ENCODE assay signal across 7 mouse cellular contexts in the genomic region with DNA sequence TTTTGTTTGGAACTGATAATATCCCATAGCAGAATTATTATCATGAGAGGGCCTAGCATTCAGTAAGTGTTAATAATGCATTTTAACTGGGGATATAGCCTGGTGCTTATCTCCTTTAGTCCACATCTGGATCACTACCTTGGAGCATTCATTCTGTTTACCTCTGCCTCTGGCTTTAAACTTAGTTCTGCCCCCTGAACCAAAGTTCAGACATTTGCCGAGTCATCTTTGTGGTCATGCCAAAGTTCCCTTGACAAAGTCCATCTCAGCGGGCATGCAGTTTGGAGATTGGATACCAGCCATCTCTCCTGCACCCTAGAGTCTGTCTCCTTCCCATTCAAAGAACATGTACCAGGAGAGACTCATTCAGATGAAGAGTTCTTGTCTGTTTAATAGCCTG. TPM values are rescaled to one million over a fixed set of nuclear protein-coding genes. Genes with fewer than 3 reads are reported as not detected.
DNase-seq lines count a peak whose midpoint lies in the region; ATAC-seq lines count a peak whose summit lies in the region.

No protein-coding gene starts in this region.

- no peaks in the 10 kb centered on the region; the same call in 1 of the 2 replicates for H3K4me1 ChIP-seq in embryonic facial prominence, embryonic 12.5 days
- H3K4me1 ChIP-seq in intestine, embryonic 14.5 days (replicated peaks; ENCODE audit: control insufficient read depth, insufficient read depth, low read length) = peaks cover 4% of the 10 kb centered on the region; the same call in 1 of the 2 replicates
- H3K4me1 ChIP-seq in liver, embryonic 15.5 days (replicated peaks) = peaks cover 49% of the 10 kb centered on the region

- H3K36me3 ChIP-seq in embryonic facial prominence, embryonic 12.5 days = no peaks in the 10 kb centered on the region
- H3K36me3 ChIP-seq in intestine, embryonic 14.5 days (ENCODE audit: control insufficient read depth, insufficient read depth, low read length) = no peaks in the 10 kb centered on the region
- no peaks in the 10 kb centered on the region for H3K36me3 ChIP-seq in liver, embryonic 15.5 days (replicated peaks)

- H3K27ac ChIP-seq in embryonic facial prominence, embryonic 12.5 days = no peak overlapping the region
- no peak overlapping the region for H3K27ac ChIP-seq in intestine, embryonic 14.5 days (ENCODE audit: low read depth)
- H3K27ac ChIP-seq in liver, embryonic 15.5 days (replicated peaks) = peak overlapping the region; percentile 90

- intact Hi-C loops in left cerebral cortex, postnatal 10 days (cut with DNase I) = no loop called here

- no peaks in the 10 kb centered on the region for H3K9me3 ChIP-seq in embryonic facial prominence, embryonic 12.5 days
- no peaks in the 10 kb centered on the region for H3K9me3 ChIP-seq in intestine, embryonic 14.5 days (ENCODE audit: control insufficient read depth, low read length)
- H3K9me3 ChIP-seq in liver, embryonic 15.5 days (replicated peaks) = no peaks in the 10 kb centered on the region

- H3K4me2 ChIP-seq in embryonic facial prominence, embryonic 12.5 days (replicated peaks) = peak overlapping the region; percentile 90
- H3K4me2 ChIP-seq in intestine, embryonic 14.5 days (ENCODE audit: low read length) = peak overlapping the region; percentile 59
- H3K4me2 ChIP-seq in liver, embryonic 15.5 days = peak overlapping the region; percentile 90

- H3K27me3 ChIP-seq in embryonic facial prominence, embryonic 12.5 days = no peaks in the 10 kb centered on the region
- no peaks in the 10 kb centered on the region for H3K27me3 ChIP-seq in intestine, embryonic 14.5 days (replicated peaks; ENCODE audit: control insufficient read depth, insufficient read depth, low read length)
- H3K27me3 ChIP-seq in liver, embryonic 15.5 days = no peaks in the 10 kb centered on the region

- DNase-seq in adipocyte (ENCODE audit: low spot score) = peak; percentile 36
- no peak for DNase-seq in intestine, embryonic 14.5 days (ENCODE audit: low spot score)
- no peak for DNase-seq in embryo, embryonic 11 days
- DNase-seq in gastrocnemius, postnatal 25 days = no peak
- no peak for DNase-seq in left cerebral cortex, postnatal 10 days (ENCODE audit: extremely low spot score in 1 of 2, low spot score in 2 of 2)

- no peak for ATAC-seq in embryonic facial prominence, embryonic 12.5 days (ENCODE audit: insufficient number of reproducible peaks, insufficient read depth, low FRiP score, low TSS enrichment)
- ATAC-seq in intestine, embryonic 14.5 days (replicated peaks; ENCODE audit: low FRiP score, low TSS enrichment, low read depth) = no peak
- peak; percentile 23 for ATAC-seq in liver, embryonic 15.5 days (ENCODE audit: insufficient read depth)

- 81% methylated on average over 2 of the region's 2 CpGs for WGBS in embryonic facial prominence, embryonic 12.5 days
- WGBS in intestine, embryonic 14.5 days = 89% methylated on average over 2 of the region's 2 CpGs
- WGBS in liver, embryonic 15.5 days (ENCODE audit: insufficient replicate concordance) = 8% methylated on average over 2 of the region's 2 CpGs

- H3K9ac ChIP-seq in embryonic facial prominence, embryonic 12.5 days = no peak overlapping the region
- H3K9ac ChIP-seq in intestine, embryonic 14.5 days (ENCODE audit: low read length) = no peak overlapping the region; the same call in 1 of the 2 replicates
- H3K9ac ChIP-seq in liver, embryonic 15.5 days = peak overlapping the region; percentile 74

- H3K4me3 ChIP-seq in embryonic facial prominence, embryonic 12.5 days = peak overlapping the region; percentile 47; the same call in 1 of the 2 replicates
- peak overlapping the region; percentile 60 for H3K4me3 ChIP-seq in intestine, embryonic 14.5 days (ENCODE audit: low read depth, low read length)
- peak overlapping the region; percentile 77 for H3K4me3 ChIP-seq in liver, embryonic 15.5 days (replicated peaks)

RNA-seq across cellular contexts. Expression of a gene that starts 0.9 kb away (rescaled TPM):
- 18.9 and 24.9 TPM in 2 replicates for polyA plus RNA-seq in embryonic facial prominence, embryonic 12.5 days (2016; fragmentation: Nextera tagmentation; extraction: Ambion mirVana)
- polyA plus RNA-seq in intestine, embryonic 14.5 days (2014; fragmentation: Nextera tagmentation; extraction: Ambion mirVana) = 53.7 and 65.1 TPM in 2 replicates
- 158 and 181 TPM in 2 replicates for polyA plus RNA-seq in liver, embryonic 15.5 days (2015; fragmentation: Nextera tagmentation; extraction: Ambion mirVana)
- 10 to 100 TPM; 37.8 to 39.9 TPM for total RNA-seq in gastrocnemius, postnatal 25 days (2021)
- 10 to 100 TPM; 15.0 to 16.3 TPM for total RNA-seq in left cerebral cortex, postnatal 10 days (2021)

RNA-seq across cellular contexts. Expression of a gene that starts 49.4 kb away (rescaled TPM):
- polyA plus RNA-seq in embryonic facial prominence, embryonic 12.5 days (2016; fragmentation: Nextera tagmentation; extraction: Ambion mirVana) = not detected in 2 replicates
- not detected in 2 replicates for polyA plus RNA-seq in intestine, embryonic 14.5 days (2014; fragmentation: Nextera tagmentation; extraction: Ambion mirVana)
- not detected in 2 replicates for polyA plus RNA-seq in liver, embryonic 15.5 days (2015; fragmentation: Nextera tagmentation; extraction: Ambion mirVana)
- total RNA-seq in gastrocnemius, postnatal 25 days (2021) = not detected
- not detected for total RNA-seq in left cerebral cortex, postnatal 10 days (2021)

RNA-seq across cellular contexts. Expression of a gene that starts 49.4 kb away (rescaled TPM):
- polyA plus RNA-seq in embryonic facial prominence, embryonic 12.5 days (2016; fragmentation: Nextera tagmentation; extraction: Ambion mirVana) = not detected in 2 replicates
- 0.13 TPM in 1 of 2 replicates, not detected in the other for polyA plus RNA-seq in intestine, embryonic 14.5 days (2014; fragmentation: Nextera tagmentation; extraction: Ambion mirVana)
- 0.06 TPM in 1 of 2 replicates, not detected in the other for polyA plus RNA-seq in liver, embryonic 15.5 days (2015; fragmentation: Nextera tagmentation; extraction: Ambion mirVana)
- not detected for total RNA-seq in gastrocnemius, postnatal 25 days (2021)
- under 1 TPM in 1 of 2 experiments, not detected in 1; 0.14 TPM for total RNA-seq in left cerebral cortex, postnatal 10 days (2021)
